Mouse (Mus musculus): ENCODE measurements at regions not wholly inside any gene's neighbourhood (a gene's known extent, or its start where the extent isn't known, plus 50 kb on each side); places are given as distances from the start of the nearest gene placed in this dataset.

DNA sequence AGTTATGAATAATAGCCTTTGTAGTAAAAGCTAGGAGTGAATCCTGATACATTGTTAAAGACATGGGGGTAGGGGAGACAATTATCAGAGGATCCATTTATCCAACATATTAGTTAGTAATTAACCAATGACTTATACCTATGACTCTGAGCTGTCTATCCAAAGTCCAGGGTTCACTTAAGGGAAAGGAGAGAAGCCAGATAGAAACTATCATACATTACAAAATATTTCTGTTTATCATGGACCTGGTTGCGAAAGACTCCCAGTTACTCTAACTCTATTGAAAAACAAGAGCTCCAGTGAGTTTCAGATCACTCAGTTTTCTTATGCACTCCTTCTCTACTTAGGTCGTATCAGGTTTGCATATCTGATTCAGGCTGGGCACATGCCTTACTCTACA lies 749.3 kb downstream of the H2al1n start:
- no peak for DNase-seq (ENCODE audit: low spot score in 2 of 2)

- peak in 1 of 2 experiments; percentile 36 for DNase-seq (ENCODE audit: low spot score in 2 of 2)
These were observed 796.1 kb downstream of the H2al1n start for GRCm38 (mm10) chrX:15007023-15007422.

Measured in left cerebral cortex, adult 9 months (tissue).